Mouse (Mus musculus): ENCODE results near the gene Hcrtr2. TPM values are rescaled to one million over a fixed set of nuclear protein-coding genes. Genes with fewer than 3 reads are reported as not detected.

The Hcrtr2 gene
- polyA plus RNA-seq, 1 experiment from 2014 or later, result 0.20 TPM

- H3K4me1 ChIP-seq (ENCODE audit: insufficient read depth, low read length), result peaks cover 9% of the 10 kb centered on the region; the same call in 1 of the 2 replicates
- no peaks in the 10 kb centered on the region for H3K9me3 ChIP-seq (ENCODE audit: low read length)
- WGBS, result 76% methylated on average over 1 of the region's 1 CpGs
- H3K9ac ChIP-seq (replicated peaks; ENCODE audit: low read length), result no peak overlapping the region
- H3K4me2 ChIP-seq (replicated peaks; ENCODE audit: low read depth, low read length), result no peak overlapping the region
- no peaks in the 10 kb centered on the region for H3K36me3 ChIP-seq (ENCODE audit: insufficient read depth, low read length)
- ATAC-seq (ENCODE audit: low FRiP score, low TSS enrichment), result no peak
- H3K27ac ChIP-seq (ENCODE audit: low read length), result no peak overlapping the region
- peaks cover 30% of the 10 kb centered on the region for H3K27me3 ChIP-seq (ENCODE audit: insufficient read depth, low read length)
- H3K4me3 ChIP-seq (ENCODE audit: low read length), result no peak overlapping the region
Measured at GRCm38 (mm10) chr9:76320755-76321154, 2.9 kb downstream of the Hcrtr2 start.

- WGBS, result 79% methylated on average over 4 of the region's 4 CpGs
- ATAC-seq (ENCODE audit: low FRiP score, low TSS enrichment), result no peak
- peaks cover 21% of the 10 kb centered on the region for H3K27me3 ChIP-seq (ENCODE audit: insufficient read depth, low read length)
Measured at GRCm38 (mm10) chr9:76318302-76318701, 5.4 kb downstream of the Hcrtr2 start.

GRCm38 (mm10) chr9:76315096-76315495, 8.6 kb downstream of the Hcrtr2 start:
- Histone ChIP-seq H3K27me3 (ENCODE audit: insufficient read depth, low read length) (no peaks in the 10 kb centered on the region), H3K9ac (replicated peaks; ENCODE audit: low read length) (no peak overlapping the region), H3K36me3 (ENCODE audit: insufficient read depth, low read length) (no peaks in the 10 kb centered on the region), H3K4me1 (ENCODE audit: insufficient read depth, low read length) (no peaks in the 10 kb centered on the region), H3K4me3 (ENCODE audit: low read length) (no peak overlapping the region), H3K4me2 (replicated peaks; ENCODE audit: low read depth, low read length) (no peak overlapping the region), H3K27ac (ENCODE audit: low read length) (no peak overlapping the region), H3K9me3 (ENCODE audit: low read length) (no peaks in the 10 kb centered on the region)
- no peak for ATAC-seq (ENCODE audit: low FRiP score, low TSS enrichment)

More at GRCm38 (mm10) chr9:76318302-76318701, 5.4 kb downstream of the Hcrtr2 start:
- H3K9ac ChIP-seq (replicated peaks; ENCODE audit: low read length), result no peak overlapping the region
- H3K4me2 ChIP-seq (replicated peaks; ENCODE audit: low read depth, low read length), result no peak overlapping the region
- H3K36me3 ChIP-seq (ENCODE audit: insufficient read depth, low read length), result no peaks in the 10 kb centered on the region
- no peak overlapping the region for H3K27ac ChIP-seq (ENCODE audit: low read length)
- no peaks in the 10 kb centered on the region for H3K9me3 ChIP-seq (ENCODE audit: low read length)
- H3K4me3 ChIP-seq (ENCODE audit: low read length), result no peak overlapping the region
- H3K4me1 ChIP-seq (ENCODE audit: insufficient read depth, low read length), result peaks cover 6% of the 10 kb centered on the region; the same call in 1 of the 2 replicates

- Histone ChIP-seq H3K27ac (ENCODE audit: low read length) (no peak overlapping the region), H3K4me2 (replicated peaks; ENCODE audit: low read depth, low read length) (no peak overlapping the region), H3K36me3 (ENCODE audit: insufficient read depth, low read length) (no peaks in the 10 kb centered on the region), H3K27me3 (ENCODE audit: insufficient read depth, low read length) (no peaks in the 10 kb centered on the region), H3K9ac (replicated peaks; ENCODE audit: low read length) (no peak overlapping the region), H3K9me3 (ENCODE audit: low read length) (no peaks in the 10 kb centered on the region), H3K4me1 (ENCODE audit: insufficient read depth, low read length) (no peaks in the 10 kb centered on the region), H3K4me3 (ENCODE audit: low read length) (no peak overlapping the region)
- ATAC-seq (ENCODE audit: low FRiP score, low TSS enrichment), result no peak
Measured at GRCm38 (mm10) chr9:76313921-76314320, 9.7 kb downstream of the Hcrtr2 start.

GRCm38 (mm10) chr9:76312221-76312620, 11.4 kb downstream of the Hcrtr2 start:
- H3K36me3 ChIP-seq (ENCODE audit: insufficient read depth, low read length), result no peaks in the 10 kb centered on the region
- no peaks in the 10 kb centered on the region for H3K9me3 ChIP-seq (ENCODE audit: low read length)
- H3K27ac ChIP-seq (ENCODE audit: low read length), result no peak overlapping the region
- no peak for ATAC-seq (ENCODE audit: low FRiP score, low TSS enrichment)
- H3K9ac ChIP-seq (replicated peaks; ENCODE audit: low read length), result no peak overlapping the region
- no peaks in the 10 kb centered on the region for H3K4me1 ChIP-seq (ENCODE audit: insufficient read depth, low read length)
- 63% methylated on average over 1 of the region's 1 CpGs for whole genome bisulfite sequencing
- H3K27me3 ChIP-seq (ENCODE audit: insufficient read depth, low read length), result no peaks in the 10 kb centered on the region
- H3K4me2 ChIP-seq (replicated peaks; ENCODE audit: low read depth, low read length), result no peak overlapping the region
- no peak overlapping the region for H3K4me3 ChIP-seq (ENCODE audit: low read length)

GRCm38 (mm10) chr9:76291384-76291783, 32.3 kb downstream of the Hcrtr2 start:
- ATAC-seq (ENCODE audit: low FRiP score, low TSS enrichment), result no peak
- 74% methylated on average over 5 of the region's 5 CpGs for WGBS
- H3K4me1 ChIP-seq (ENCODE audit: insufficient read depth, low read length), result no peaks in the 10 kb centered on the region
- no peaks in the 10 kb centered on the region for H3K36me3 ChIP-seq (ENCODE audit: insufficient read depth, low read length)
- H3K9ac ChIP-seq (replicated peaks; ENCODE audit: low read length), result no peak overlapping the region
- no peak overlapping the region for H3K27ac ChIP-seq (ENCODE audit: low read length)
- no peak overlapping the region for H3K4me3 ChIP-seq (ENCODE audit: low read length)
- no peaks in the 10 kb centered on the region for H3K9me3 ChIP-seq (ENCODE audit: low read length)
- H3K4me2 ChIP-seq (replicated peaks; ENCODE audit: low read depth, low read length), result no peak overlapping the region
- H3K27me3 ChIP-seq (ENCODE audit: insufficient read depth, low read length), result no peaks in the 10 kb centered on the region

- no peak overlapping the region for H3K4me2 ChIP-seq (replicated peaks; ENCODE audit: low read depth, low read length)
- ATAC-seq (ENCODE audit: low FRiP score, low TSS enrichment), result no peak
- no peaks in the 10 kb centered on the region for H3K27me3 ChIP-seq (ENCODE audit: insufficient read depth, low read length)
- H3K27ac ChIP-seq (ENCODE audit: low read length), result no peak overlapping the region
- no peak overlapping the region for H3K4me3 ChIP-seq (ENCODE audit: low read length)
- H3K9me3 ChIP-seq (ENCODE audit: low read length), result no peaks in the 10 kb centered on the region
- H3K9ac ChIP-seq (replicated peaks; ENCODE audit: low read length), result no peak overlapping the region
- H3K4me1 ChIP-seq (ENCODE audit: insufficient read depth, low read length), result no peaks in the 10 kb centered on the region
- no peaks in the 10 kb centered on the region for H3K36me3 ChIP-seq (ENCODE audit: insufficient read depth, low read length)
Measured at GRCm38 (mm10) chr9:76270886-76271285, 52.8 kb downstream of the Hcrtr2 start.

GRCm38 (mm10) chr9:76257731-76258130, 65.9 kb downstream of the Hcrtr2 start:
- 79% methylated on average over 5 of the region's 5 CpGs for WGBS
- no peak for ATAC-seq (ENCODE audit: low FRiP score, low TSS enrichment)
- no peak overlapping the region for H3K4me2 ChIP-seq (replicated peaks; ENCODE audit: low read depth, low read length)

GRCm38 (mm10) chr9:76252544-76252943, 71.1 kb downstream of the Hcrtr2 start:
- 80% methylated on average over 7 of the region's 7 CpGs for WGBS
- no peak overlapping the region for H3K9ac ChIP-seq (replicated peaks; ENCODE audit: low read length)
- H3K4me2 ChIP-seq (replicated peaks; ENCODE audit: low read depth, low read length), result no peak overlapping the region
- ATAC-seq (ENCODE audit: low FRiP score, low TSS enrichment), result no peak
- H3K36me3 ChIP-seq (ENCODE audit: insufficient read depth, low read length), result no peaks in the 10 kb centered on the region
- H3K27me3 ChIP-seq (ENCODE audit: insufficient read depth, low read length), result no peaks in the 10 kb centered on the region
- H3K9me3 ChIP-seq (ENCODE audit: low read length), result no peaks in the 10 kb centered on the region
- H3K4me1 ChIP-seq (ENCODE audit: insufficient read depth, low read length), result no peaks in the 10 kb centered on the region
- H3K27ac ChIP-seq (ENCODE audit: low read length), result no peak overlapping the region
- H3K4me3 ChIP-seq (ENCODE audit: low read length), result no peak overlapping the region

More at GRCm38 (mm10) chr9:76257731-76258130, 65.9 kb downstream of the Hcrtr2 start:
- Histone ChIP-seq H3K4me1 (ENCODE audit: insufficient read depth, low read length) (no peaks in the 10 kb centered on the region), H3K27me3 (ENCODE audit: insufficient read depth, low read length) (no peaks in the 10 kb centered on the region), H3K27ac (ENCODE audit: low read length) (no peak overlapping the region), H3K9me3 (ENCODE audit: low read length) (no peaks in the 10 kb centered on the region), H3K4me3 (ENCODE audit: low read length) (no peak overlapping the region), H3K9ac (replicated peaks; ENCODE audit: low read length) (no peak overlapping the region), H3K36me3 (ENCODE audit: insufficient read depth, low read length) (no peaks in the 10 kb centered on the region)

GRCm38 (mm10) chr9:76252109-76252508, 71.5 kb downstream of the Hcrtr2 start:
- no peak overlapping the region for H3K9ac ChIP-seq (replicated peaks; ENCODE audit: low read length)
- H3K36me3 ChIP-seq (ENCODE audit: insufficient read depth, low read length), result no peaks in the 10 kb centered on the region
- no peaks in the 10 kb centered on the region for H3K4me1 ChIP-seq (ENCODE audit: insufficient read depth, low read length)
- no peak overlapping the region for H3K4me2 ChIP-seq (replicated peaks; ENCODE audit: low read depth, low read length)
- no peak overlapping the region for H3K27ac ChIP-seq (ENCODE audit: low read length)
- H3K4me3 ChIP-seq (ENCODE audit: low read length), result no peak overlapping the region
- WGBS, result 92% methylated on average over 4 of the region's 4 CpGs
- H3K27me3 ChIP-seq (ENCODE audit: insufficient read depth, low read length), result no peaks in the 10 kb centered on the region
- H3K9me3 ChIP-seq (ENCODE audit: low read length), result no peaks in the 10 kb centered on the region
- no peak for ATAC-seq (ENCODE audit: low FRiP score, low TSS enrichment)

GRCm38 (mm10) chr9:76242322-76242721, 81.3 kb downstream of the Hcrtr2 start:
- Histone ChIP-seq H3K9ac (replicated peaks; ENCODE audit: low read length) (no peak overlapping the region), H3K4me1 (ENCODE audit: insufficient read depth, low read length) (no peaks in the 10 kb centered on the region), H3K27me3 (ENCODE audit: insufficient read depth, low read length) (no peaks in the 10 kb centered on the region), H3K9me3 (ENCODE audit: low read length) (no peaks in the 10 kb centered on the region), H3K36me3 (ENCODE audit: insufficient read depth, low read length) (no peaks in the 10 kb centered on the region), H3K4me3 (ENCODE audit: low read length) (no peak overlapping the region), H3K4me2 (replicated peaks; ENCODE audit: low read depth, low read length) (no peak overlapping the region), H3K27ac (ENCODE audit: low read length) (no peak overlapping the region)
- WGBS, result 20% methylated on average over 1 of the region's 1 CpGs
- no peak for ATAC-seq (ENCODE audit: low FRiP score, low TSS enrichment)

All from kidney, embryonic 16.5 days (tissue).